Mouse (Mus musculus) heart, postnatal 0 days (tissue): Measurements from ENCODE around the gene Xxylt1. TPM values are rescaled to one million over a fixed set of nuclear protein-coding genes. Genes with fewer than 3 reads are reported as not detected.

Experiments used
- ATAC-seq: fragments of 200-750 bp; cut with Nextera tagmentation; 2 replicates; pipeline ENCODE4 v1.8.0; 2017; ENCODE audit warnings: low read depth, moderate number of reproducible peaks, moderate library complexity; ENCODE audit not compliant: insufficient read depth
- DNase-seq: peaks from one replicate; pipeline ENCODE4 v3.0.0-alpha.2; 2016; ENCODE audit warnings: low spot score
- H3K27ac ChIP-seq: fragments of 300-500 bp; sonication (generic); 2 replicates; pipeline ENCODE4 v1.5.1; 2014; ENCODE audit warnings: low read depth, mild to moderate bottlenecking
- H3K27me3 ChIP-seq: fragments of 300-500 bp; sonication (generic); 2 replicates; pipeline ENCODE4 v1.6.1; 2014; ENCODE audit warnings: low read length, mixed read lengths; ENCODE audit not compliant: control insufficient read depth, insufficient read depth
- H3K36me3 ChIP-seq: fragments of 300-500 bp; sonication (generic); replicated peaks from 2 replicates; pipeline ENCODE4 v1.6.1; 2014; ENCODE audit warnings: low read length, mixed read lengths; ENCODE audit not compliant: control insufficient read depth, insufficient read depth
- H3K4me1 ChIP-seq: fragments of 300-500 bp; sonication (generic); 2 replicates; pipeline ENCODE4 v1.6.1; 2014; ENCODE audit warnings: antibody characterized with exemption; ENCODE audit not compliant: control insufficient read depth, insufficient read depth
- H3K4me2 ChIP-seq: fragments of 300-500 bp; sonication (generic); 2 replicates; pipeline ENCODE4 v1.6.1; 2014; ENCODE audit warnings: low read depth, mild to moderate bottlenecking, low read length, moderate library complexity
- H3K4me3 ChIP-seq: fragments of 300-500 bp; sonication (generic); 2 replicates; pipeline ENCODE4 v1.5.1; 2014; ENCODE audit warnings: low read depth, low read length
- H3K9ac ChIP-seq: fragments of 300-500 bp; sonication (generic); replicated peaks from 2 replicates; pipeline ENCODE4 v1.6.1; 2014; ENCODE audit warnings: low read depth, low read length, mixed read lengths
- H3K9me3 ChIP-seq: fragments of 300-500 bp; sonication (generic); replicated peaks from 2 replicates; pipeline ENCODE4 v1.6.1; 2016; ENCODE audit warnings: low read length; ENCODE audit not compliant: control insufficient read depth
- CTCF ChIP-seq: IDR thresholded peaks from 2 replicates; pipeline ENCODE4 v1.5.1; 2016; ENCODE audit warnings: antibody characterized with exemption, control low read depth, low read depth
- EP300 ChIP-seq: IDR thresholded peaks from 2 replicates; pipeline ENCODE4 v1.6.1; 2016; ENCODE audit warnings: antibody characterized with exemption, low read depth
- WGBS: fragments of 180-500 bp; shearing (Covaris S2); extraction: QIAGEN DNeasy Blood & Tissue Kit; methylation state at CpG from one replicate; pipeline ENCODE4 v1.1.7; 2014; 5-methylcytosine and 5-hydroxymethylcytosine counted together
- polyA plus RNA-seq: library from polyadenylated mRNA; unstranded; fragments of >200 nt; fragmentation: Nextera tagmentation; extraction: Ambion mirVana; gene quantifications from 2 replicates; pipeline ENCODE4 v1.2.1, GENCODE M21; 2015
- total RNA-seq: library from RNA; depleted of rRNA; stranded (reverse); fragments of >200 nt; gene quantifications from 2 replicates; pipeline ENCODE4 v1.2.3, GENCODE M21; 2014; ENCODE audit warnings: low replicate concordance

Gene Xxylt1
- total and polyA plus RNA-seq, 2 experiments from 2014 or later: 5.9 to 16.2 TPM

GRCm38 (mm10) chr16:31099906-31100305 is 18.7 kb upstream of the Xxylt1 start:
- TF ChIP-seq CTCF (no peak), EP300 (no peak)
- Histone ChIP-seq H3K9me3 (no peaks in the 10 kb centered on the region), H3K27ac (no peak overlapping the region), H3K9ac (no peak overlapping the region), H3K27me3 (no peaks in the 10 kb centered on the region), H3K4me2 (no peak overlapping the region), H3K4me1 (no peaks in the 10 kb centered on the region), H3K36me3 (peaks cover 44% of the 10 kb centered on the region), H3K4me3 (no peak overlapping the region)
- DNase-seq (no peak), ATAC-seq (no peak)
- WGBS: 81% methylated on average over 1 of the region's 1 CpGs

GRCm38 (mm10) chr16:31094036-31094435 is 12.8 kb upstream of the Xxylt1 start:
- peaks cover 17% of the 10 kb centered on the region for H3K36me3 ChIP-seq
- DNase-seq: no peak
- no peaks in the 10 kb centered on the region for H3K4me1 ChIP-seq
- H3K9me3 ChIP-seq: no peaks in the 10 kb centered on the region
- no peak overlapping the region for H3K27ac ChIP-seq
- no peak overlapping the region for H3K4me2 ChIP-seq
- no peak for TF ChIP-seq EP300
- TF ChIP-seq CTCF: no peak
- H3K4me3 ChIP-seq: no peak overlapping the region
- ATAC-seq: no peak
- H3K9ac ChIP-seq: no peak overlapping the region
- H3K27me3 ChIP-seq: no peaks in the 10 kb centered on the region
- WGBS: 53% methylated on average over 6 of the region's 6 CpGs

- 65% methylated on average over 9 of the region's 9 CpGs for WGBS
- Histone ChIP-seq H3K27me3 (no peaks in the 10 kb centered on the region), H3K9ac (no peak overlapping the region), H3K36me3 (peaks cover 17% of the 10 kb centered on the region), H3K4me3 (no peak overlapping the region), H3K4me2 (no peak overlapping the region), H3K27ac (no peak overlapping the region), H3K9me3 (no peaks in the 10 kb centered on the region), H3K4me1 (no peaks in the 10 kb centered on the region)
- DNase-seq: no peak
- no peak for ATAC-seq
- TF ChIP-seq CTCF (no peak), EP300 (no peak)
These were observed 12.0 kb upstream of the Xxylt1 start for GRCm38 (mm10) chr16:31093186-31093585.

GRCm38 (mm10) chr16:31081891-31082290 is 659 bp upstream of the Xxylt1 start:
- TF ChIP-seq CTCF: no peak
- TF ChIP-seq EP300: no peak
- peaks cover 15% of the 10 kb centered on the region; the same call in 1 of the 2 replicates for H3K4me1 ChIP-seq
- 68% methylated on average over 6 of the region's 6 CpGs for WGBS
- ATAC-seq (no peak), DNase-seq (no peak)
- peak overlapping the region; percentile 90 for H3K4me2 ChIP-seq
- no peak overlapping the region for H3K4me3 ChIP-seq
- no peaks in the 10 kb centered on the region for H3K27me3 ChIP-seq
- H3K9me3 ChIP-seq: no peaks in the 10 kb centered on the region
- no peak overlapping the region for H3K27ac ChIP-seq
- no peaks in the 10 kb centered on the region; the same call in 1 of the 2 replicates for H3K36me3 ChIP-seq
- no peak overlapping the region for H3K9ac ChIP-seq

- H3K27ac ChIP-seq: peak overlapping the region; percentile 87; the same call in 1 of the 2 replicates
- no peaks in the 10 kb centered on the region for H3K27me3 ChIP-seq
- no peaks in the 10 kb centered on the region for H3K9me3 ChIP-seq
- H3K4me3 ChIP-seq: peak overlapping the region; percentile 83
- peak; percentile 42 for ATAC-seq
- H3K4me1 ChIP-seq: peaks cover 15% of the 10 kb centered on the region; the same call in 1 of the 2 replicates
- peak overlapping the region; percentile 90 for H3K4me2 ChIP-seq
- DNase-seq: peak; percentile 45
- WGBS: under 1% methylated on average over 36 of the region's 36 CpGs
- TF ChIP-seq CTCF: no peak
- no peak for TF ChIP-seq EP300
- H3K36me3 ChIP-seq: no peaks in the 10 kb centered on the region; the same call in 1 of the 2 replicates
- peak overlapping the region; percentile 57 for H3K9ac ChIP-seq
These were observed 620 bp downstream of the Xxylt1 start for GRCm38 (mm10) chr16:31080573-31081051.

GRCm38 (mm10) chr16:31077396-31077795 is 3.8 kb downstream of the Xxylt1 start:
- Histone ChIP-seq H3K27me3 (no peaks in the 10 kb centered on the region), H3K9me3 (no peaks in the 10 kb centered on the region), H3K36me3 (no peaks in the 10 kb centered on the region; the same call in 1 of the 2 replicates), H3K4me3 (no peak overlapping the region), H3K4me2 (no peak overlapping the region), H3K9ac (no peak overlapping the region), H3K4me1 (peaks cover 15% of the 10 kb centered on the region; the same call in 1 of the 2 replicates), H3K27ac (no peak overlapping the region)
- no peak for DNase-seq
- ATAC-seq: no peak
- TF ChIP-seq EP300 (no peak), CTCF (no peak)
- WGBS: 90% methylated on average over 5 of the region's 5 CpGs
